Mouse (Mus musculus) cortical plate, adult 2 months (tissue): ENCODE measurements around the gene Smtn.
A peak's percentile ranks its signal among the peaks of the same experiment; 100 is the strongest.

Source experiments
- CTCF ChIP-seq: fragments of 200-500 bp; IDR thresholded peaks from 2 replicates; pipeline ENCODE4 v1.5.1; 2011; ENCODE audit warnings: mild to moderate bottlenecking, control low read depth, low read length; ENCODE audit not compliant: insufficient read depth; ENCODE audit errors: extremely low read depth
- POLR2A ChIP-seq: fragments of 200-500 bp; IDR thresholded peaks from 2 replicates; pipeline ENCODE4 v1.6.1; 2011; ENCODE audit warnings: mild to moderate bottlenecking, low read length, control low read depth; ENCODE audit not compliant: insufficient read depth; ENCODE audit errors: extremely low read depth

GRCm38 (mm10) chr11:3539111-3539825 lies 1.1 kb downstream of the Smtn start:
- TF ChIP-seq POLR2A (peak; percentile 48; the same call in 1 of the 2 replicates), CTCF (no peak)
